Mouse (Mus musculus) adrenal gland, postnatal 36 days (tissue): ENCODE data around the gene Pex7. TPM values are rescaled to one million over a fixed set of nuclear protein-coding genes. Genes with fewer than 3 reads are reported as not detected.
"Not testable (repeated sequence)": the region's sequence is repeated elsewhere in the genome, so short reads cannot be mapped to it uniquely, and the experiment has no call there.

Experiments
- DNase-seq, 2 experiments: peaks; one replicate each; pipeline ENCODE4 v3.0.0; 2021; ENCODE audit warnings: mixed read lengths in 1 of 2
- total RNA-seq, 2 experiments: library from RNA; stranded (reverse); gene quantifications; 2 replicates each; pipeline ENCODE4 v1.2.3; 2021

The Pex7 gene
- total RNA-seq, 2 experiments from 2014 or later = 42.7 to 68.8 TPM

DNA sequence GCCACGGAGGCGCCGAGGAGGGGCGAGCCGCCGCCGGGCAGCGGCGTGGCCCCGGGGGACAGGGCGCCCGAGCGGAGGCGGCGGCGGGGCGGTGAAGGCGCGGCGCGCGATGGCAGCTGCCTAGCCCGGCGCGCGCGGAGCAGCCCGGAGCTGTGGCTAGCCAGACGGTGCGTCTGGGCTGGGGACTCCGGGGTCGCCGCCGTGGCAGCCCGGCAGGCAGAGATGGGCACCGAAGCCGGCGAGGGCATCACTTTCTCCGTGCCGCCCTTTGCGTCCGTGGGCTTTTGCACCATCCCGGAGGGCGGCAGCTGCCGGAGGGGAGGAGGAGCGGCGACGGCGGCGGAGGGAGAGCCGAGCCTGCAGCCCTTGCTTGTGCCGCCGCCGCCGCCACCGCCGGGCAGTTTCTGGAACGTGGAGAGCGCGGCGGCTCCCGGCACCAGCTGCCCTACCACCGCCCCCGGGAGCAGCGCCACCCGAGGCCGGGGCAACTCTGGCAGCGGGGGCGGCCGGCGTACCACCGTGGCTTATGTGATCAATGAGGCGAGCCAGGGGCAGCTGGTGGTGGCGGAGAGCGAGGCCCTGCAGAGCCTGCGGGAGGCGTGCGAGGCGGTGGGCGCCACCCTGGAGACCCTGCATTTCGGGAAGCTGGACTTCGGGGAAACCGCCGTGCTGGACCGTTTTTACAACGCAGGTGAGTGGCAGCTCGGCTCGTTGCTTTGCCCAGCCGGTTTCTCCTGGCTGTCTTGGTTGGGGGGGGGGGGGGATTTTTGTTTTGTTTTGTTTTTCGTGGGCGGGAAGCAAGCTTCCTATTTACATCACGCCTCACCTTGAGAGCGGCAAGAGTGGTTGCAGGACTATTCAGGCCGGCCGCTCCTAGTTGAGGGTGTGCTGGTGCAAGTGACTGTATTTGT, 27.1 kb upstream of the Pex7 start, which contains the start of gene Map3k5:
Map3k5 (plus strand) TSS at position 89 of the 911 bp plus-strand sequence.
- DNase-seq = peak; percentile 66 to 82

DNA sequence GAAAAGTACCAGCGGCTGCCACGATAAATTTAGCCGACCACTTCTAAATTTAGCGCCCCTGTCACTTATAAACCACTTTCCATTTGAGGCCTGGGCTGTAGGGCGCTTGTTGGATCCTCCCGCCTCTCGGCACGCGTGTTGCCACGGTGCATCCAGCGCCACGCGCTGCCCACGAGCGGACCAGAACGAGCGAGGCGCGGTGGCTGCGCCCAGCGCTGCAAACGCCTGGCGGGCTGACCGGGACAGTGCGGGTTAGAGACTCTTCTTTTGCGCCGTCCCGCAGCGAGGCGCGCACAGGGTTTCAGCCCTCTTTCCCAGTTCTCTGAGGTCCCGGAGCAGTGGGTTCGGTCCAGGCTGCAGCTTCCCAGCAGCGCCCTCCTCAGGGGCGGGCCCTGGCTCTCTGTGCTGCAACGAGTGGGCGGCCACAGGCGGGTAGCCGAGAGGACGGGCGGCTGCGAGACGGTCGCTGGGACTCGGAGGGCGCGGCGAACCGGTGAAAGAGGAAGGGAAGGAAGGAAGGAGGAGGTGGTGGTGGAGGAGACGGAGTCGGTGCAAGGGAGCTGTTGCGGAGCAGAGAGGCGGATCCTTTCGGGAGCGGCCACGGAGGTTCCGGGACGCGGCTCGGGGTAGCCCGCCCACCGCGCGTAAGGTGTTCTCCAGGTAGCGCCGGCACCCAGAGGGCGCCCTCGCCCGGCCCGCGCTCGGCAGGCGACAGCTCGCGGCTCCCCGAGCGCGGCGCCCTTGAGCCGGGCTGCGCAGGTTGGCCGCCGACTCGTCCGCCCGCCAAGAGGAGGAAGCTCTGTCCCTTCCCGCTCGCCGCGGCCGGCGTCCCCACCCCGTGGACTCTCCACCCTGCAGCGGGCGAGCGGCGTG, 26.3 kb upstream of the Pex7 start:
- peak; percentile 89 to 93 for DNase-seq

DNA sequence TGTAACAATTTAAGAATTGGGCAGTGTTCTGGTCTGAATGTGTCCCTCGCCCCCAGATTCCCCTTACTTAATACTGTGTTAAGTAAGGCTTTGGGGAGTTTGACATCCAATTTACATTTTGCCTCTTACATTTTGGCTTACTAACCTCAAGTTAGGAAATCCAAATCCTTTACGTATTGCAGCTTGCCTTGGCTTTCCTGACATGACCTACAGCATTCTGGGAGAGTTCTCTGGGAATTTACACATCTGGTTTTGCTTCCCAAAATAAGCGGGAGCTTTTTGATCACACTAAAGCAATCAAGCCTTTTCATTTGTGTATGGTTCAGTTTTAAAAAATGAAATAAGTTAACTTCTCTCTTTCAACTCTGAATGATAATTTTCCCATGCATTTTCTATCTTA, 25.5 kb upstream of the Pex7 start:
- DNase-seq = no peak

DNA sequence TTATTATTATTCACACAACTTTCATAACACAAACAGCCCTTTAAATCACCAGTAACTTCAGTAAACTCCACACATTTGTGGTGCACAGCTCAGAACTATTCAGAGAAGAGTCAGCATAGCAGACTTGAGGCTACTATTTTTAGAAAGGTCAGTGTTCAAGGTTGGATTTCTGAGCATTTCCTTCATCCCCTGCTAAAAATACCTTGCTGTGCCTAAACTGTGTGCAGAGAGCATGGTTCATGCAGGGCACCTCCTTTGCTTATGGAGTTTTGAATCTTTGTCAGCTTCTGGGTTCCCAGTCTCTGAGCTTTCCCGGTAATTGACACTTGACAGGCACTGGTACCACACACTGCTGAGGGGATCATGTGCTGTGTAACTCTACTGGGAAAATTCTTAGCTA, 20.7 kb upstream of the Pex7 start:
- no peak for DNase-seq

DNA sequence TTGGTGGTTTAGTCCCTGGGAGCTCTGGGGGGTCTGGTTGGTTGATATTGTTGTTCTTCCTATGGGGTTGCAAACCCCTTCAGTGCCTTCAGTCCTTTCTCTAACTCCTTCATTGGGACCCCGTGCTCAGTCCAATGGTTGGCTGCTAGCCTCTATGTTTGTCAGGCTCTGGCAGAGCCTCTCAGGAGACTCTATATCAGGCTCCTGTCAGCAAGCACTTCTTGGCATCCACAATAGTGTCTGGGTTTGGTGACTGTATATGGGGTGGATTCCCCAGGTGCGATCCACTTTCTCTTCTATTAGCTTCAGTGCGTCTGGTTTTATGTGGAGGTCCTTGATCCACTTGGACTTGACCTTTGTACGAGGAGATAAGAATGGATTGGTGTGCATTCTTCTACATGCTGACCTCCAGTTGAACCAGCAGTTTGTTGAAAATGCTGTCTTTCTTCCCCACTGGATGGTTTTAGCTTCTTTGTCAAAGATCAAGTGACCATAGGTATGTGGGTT, 19.0 kb upstream of the Pex7 start:
- DNase-seq = not testable (repeated sequence)

DNA sequence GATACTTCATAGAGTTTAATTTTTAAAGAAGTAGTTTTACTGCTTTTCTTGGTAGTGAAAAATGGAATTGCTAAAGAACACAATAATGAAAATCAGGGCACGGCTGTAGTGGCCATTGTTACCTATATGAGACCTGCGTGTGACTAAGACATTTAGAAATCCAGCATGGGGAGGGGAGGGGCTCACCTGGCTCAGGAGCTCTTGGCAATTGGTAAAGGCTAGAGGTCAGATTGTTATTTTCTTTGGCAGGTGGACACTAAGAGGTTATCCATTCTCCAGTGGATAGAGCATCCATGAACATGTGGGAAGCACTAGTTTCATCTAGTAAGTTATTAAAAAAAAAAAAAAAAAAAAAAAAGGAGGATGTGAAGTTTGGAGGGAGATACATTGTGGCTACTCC, 16.8 kb upstream of the Pex7 start:
- no peak for DNase-seq

DNA sequence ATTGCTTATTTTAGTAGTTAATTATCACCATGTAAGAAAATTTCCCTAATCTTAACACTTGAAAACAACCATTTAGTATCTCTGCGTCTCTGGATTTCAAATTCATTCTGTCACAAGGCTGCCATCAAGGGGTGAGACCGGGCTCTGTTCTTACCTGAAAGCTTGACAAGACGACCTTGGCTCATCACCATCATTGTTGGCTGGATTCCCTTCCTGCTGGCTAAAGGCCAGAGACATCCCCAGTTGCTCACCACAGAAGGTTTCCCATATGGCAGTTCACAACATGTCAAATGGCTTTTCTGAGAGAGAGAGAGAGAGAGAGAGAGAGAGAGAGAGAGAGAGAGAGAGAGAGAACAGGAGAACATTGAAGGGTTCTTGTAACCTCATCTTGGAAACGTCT, 14.9 kb upstream of the Pex7 start:
- DNase-seq = no peak

DNA sequence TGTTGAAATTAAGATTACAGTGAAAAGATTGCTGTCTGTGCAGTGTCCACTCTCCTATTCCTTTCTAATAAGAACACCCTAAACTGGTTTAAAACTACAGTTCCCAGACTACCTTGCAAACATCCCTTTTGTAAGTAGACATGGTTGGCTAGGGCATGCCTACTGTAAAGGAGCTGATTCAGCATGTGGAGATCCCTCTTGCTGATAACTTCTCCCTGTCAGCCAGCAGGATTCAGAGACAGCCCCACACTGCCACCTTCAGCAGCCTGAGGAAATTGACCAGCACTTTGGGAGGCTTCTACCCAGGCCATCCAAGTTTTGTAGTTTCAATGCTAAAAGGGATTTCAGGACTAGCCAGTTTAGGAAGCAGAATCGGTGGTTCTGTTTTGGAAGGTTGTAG, 7.8 kb upstream of the Pex7 start:
- peak; percentile 80 to 82 for DNase-seq

DNA sequence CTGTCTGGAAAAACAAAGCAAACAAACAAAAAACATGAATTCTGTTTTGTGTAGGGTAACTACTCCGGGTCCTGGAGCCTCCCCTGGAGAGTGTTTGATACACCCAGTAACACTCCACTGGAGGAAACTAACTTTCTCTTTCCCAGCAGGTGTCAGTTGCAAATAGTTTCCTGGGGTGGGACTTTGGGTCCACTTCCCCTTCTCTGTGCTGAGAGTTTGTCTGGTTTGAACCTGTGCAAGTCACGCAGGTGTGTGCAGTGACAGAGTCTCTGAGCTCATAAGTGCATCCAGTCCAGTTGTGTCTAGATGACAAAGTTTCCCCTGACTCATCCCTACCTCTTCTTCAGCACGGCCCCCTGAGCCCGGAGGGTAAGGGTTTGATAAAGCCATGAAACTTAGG, 6.3 kb upstream of the Pex7 start:
- no peak for DNase-seq

DNA sequence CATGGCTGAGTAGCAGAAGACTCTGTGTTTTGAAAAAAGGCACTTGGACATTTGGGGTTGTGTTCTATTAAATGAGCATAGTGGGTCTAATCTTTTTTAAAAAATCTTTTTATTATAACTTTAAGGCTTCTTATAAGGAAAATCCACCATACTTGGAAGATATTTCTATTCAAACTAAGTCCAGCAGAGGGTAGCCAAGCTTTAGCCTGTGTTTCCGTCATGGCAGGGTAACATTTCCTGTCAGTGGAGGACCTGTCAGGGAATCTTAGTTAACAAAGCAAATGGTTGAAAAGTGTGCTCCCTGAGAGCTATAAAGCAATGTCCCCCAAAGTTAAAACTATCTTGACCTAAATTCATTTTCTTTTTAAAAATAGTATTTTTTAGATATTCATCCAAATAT, 4.1 kb upstream of the Pex7 start:
- DNase-seq = no peak

DNA sequence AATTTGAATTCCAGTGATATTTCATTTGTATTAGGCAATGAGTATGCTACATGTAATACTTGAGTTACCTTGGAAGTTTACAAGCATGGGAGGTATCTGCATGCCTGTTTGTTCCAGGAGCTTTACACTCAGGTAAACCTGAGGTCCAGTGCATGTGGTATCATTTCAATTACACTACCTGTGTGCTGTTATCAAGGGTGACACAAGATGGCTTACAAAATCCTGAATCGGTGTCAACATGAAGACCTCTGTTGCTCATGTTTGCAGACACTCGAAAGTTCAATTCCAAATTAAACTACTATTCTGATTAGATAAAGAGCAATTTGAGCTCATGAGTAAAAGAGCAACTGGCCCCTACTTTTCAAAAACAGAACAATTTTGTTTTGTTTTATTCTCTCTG, 3.0 kb upstream of the Pex7 start:
- DNase-seq = no peak

DNA sequence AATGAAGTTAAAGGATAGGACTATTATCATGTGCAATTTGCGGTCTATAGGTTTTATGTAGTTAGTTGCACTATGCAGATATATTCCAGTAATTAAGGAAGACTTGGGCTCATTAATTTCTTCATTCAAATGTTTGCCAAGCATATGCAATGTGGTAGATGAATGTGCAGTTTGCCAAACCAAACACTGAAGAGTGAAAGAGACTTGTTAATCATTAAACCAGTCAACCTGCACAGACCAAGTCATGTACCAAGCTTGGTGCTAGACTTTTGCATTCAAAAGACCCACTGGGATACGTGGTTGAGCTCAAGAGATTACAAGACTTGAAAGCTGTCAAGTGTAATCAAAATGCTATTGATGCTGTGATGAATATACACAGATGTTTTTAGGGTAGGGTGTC, 587 bp upstream of the Pex7 start:
- DNase-seq = no peak

DNA sequence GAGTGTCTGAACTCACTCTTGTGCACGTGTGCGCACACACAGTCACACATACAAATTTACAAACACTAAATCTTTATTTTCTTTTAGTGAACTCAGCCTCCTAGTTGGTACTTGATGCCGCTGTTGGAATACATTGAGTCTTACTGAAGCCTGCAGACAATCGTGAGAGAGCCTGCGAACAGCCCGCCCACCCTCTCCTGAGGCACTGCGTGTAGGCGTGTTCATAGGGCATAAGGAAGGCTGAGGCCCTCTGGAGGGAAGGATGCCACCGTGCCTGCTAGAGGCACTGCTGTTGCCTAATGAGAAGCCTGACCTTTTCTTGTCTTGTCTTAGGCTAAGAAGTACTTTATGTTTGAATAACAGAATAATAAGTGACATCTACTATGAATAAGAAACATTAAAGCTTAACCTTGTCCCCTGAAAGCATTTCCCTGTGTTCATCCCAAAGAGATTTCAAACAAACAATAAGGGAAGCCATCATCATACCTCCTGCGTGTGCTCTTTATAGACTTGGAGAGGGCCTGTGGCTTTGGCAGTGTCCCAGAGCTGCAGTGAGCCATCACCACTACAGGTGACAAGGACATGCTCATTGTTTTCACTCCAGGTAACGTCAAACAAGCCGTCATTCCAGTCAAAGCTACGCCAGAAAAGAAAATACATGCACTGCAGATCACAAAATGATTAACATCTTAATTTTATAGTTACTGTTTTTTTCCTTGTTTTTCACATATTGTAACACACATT, 3.2 kb downstream of the Pex7 start:
- DNase-seq = no peak

DNA sequence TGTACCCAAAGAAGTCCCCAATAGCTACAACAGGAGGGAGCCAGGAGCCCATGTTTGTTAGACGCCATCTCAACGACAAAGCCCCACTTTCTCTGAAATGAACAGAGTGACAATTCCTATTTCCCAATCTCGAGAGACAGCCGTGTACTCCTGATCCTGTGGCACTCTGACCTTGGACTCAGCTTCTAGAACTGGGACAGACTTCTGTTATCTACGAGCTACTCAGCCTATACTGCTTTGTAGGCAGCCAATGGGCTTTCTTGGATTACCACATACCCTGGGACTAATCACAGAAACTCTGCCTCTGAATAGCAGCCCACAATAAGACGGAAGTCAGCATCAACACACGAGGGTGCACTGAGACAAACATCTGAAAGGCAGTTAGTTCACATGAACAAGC, 5.5 kb downstream of the Pex7 start:
- DNase-seq = peak in 1 of 2 experiments; percentile 13

DNA sequence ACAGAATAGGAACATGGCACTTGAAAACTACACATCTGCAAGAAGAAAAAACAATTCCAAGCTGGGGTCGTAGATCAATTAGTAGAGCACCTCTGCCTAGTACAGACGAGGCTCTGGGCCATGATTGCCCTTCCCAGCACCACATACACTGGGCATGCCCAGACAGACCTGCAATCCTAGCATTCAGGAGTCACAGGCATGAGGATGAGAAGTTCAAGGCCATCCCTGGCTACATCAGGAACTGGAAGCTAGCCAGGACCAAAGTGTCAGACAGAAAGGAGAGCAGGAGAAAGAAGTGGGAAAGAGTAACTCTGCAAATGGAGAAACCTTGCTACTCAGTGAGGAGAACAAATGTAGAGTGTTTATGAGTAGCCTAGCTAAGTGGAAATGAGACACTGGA, 7.3 kb downstream of the Pex7 start:
- peak; percentile 76 to 79 for DNase-seq

DNA sequence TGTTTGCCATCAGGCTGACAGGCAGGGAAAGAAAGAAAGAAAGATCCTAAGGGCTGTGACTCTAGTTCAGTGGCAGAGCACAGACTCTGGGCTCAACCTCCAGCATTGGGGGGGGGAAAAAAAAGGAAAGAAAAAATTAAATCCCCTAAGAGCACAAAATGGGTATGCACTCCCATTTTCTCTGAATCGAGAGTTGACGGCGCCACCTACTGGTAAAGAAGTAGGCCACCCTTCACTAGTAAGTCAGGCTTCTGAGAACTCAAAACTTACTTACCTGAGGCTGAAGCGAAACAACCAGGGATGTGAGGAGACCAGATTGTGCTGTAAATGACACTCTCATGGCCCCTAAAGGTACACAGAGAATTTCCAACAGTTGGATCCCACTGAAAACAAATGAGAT, 13.5 kb downstream of the Pex7 start:
- peak; percentile 45 to 57 for DNase-seq

DNA sequence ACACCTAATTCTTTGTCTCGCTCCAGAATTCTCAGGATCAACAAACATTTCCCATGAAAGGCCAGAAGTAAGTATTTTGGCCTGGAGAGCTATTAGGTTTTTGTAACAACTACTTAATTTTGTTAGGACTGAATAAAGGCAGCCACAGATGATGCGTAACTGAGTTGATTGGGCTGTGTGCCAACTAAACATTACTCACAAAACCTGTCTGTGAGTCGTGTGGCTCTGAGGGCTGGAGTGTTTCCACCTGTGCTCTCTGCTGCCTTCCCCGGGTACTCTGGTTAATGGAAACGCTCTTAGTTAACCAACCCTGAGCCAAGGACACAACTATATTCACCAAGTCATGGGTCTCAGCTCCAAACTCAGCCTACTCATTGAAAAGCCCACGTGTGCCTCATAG, 14.3 kb downstream of the Pex7 start:
- DNase-seq = no peak

DNA sequence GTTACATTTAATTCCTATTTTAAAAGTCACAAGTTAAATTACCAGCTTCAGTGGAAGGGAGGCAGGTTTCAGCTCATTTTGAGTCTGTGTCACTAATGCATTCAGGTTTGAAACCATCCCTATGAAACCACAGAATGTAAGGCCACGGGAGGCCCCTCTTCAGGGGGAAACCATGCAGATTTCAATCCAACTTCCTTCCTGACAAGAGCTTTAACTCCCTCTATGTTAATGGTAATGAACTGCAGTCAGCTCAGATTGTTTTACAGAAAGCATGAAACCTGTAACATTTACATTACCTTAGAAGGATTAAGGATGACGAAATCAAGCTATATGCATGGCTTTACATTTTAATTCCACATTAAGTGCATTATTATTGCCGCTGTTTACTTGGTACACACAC, 15.8 kb downstream of the Pex7 start:
- DNase-seq = no peak

DNA sequence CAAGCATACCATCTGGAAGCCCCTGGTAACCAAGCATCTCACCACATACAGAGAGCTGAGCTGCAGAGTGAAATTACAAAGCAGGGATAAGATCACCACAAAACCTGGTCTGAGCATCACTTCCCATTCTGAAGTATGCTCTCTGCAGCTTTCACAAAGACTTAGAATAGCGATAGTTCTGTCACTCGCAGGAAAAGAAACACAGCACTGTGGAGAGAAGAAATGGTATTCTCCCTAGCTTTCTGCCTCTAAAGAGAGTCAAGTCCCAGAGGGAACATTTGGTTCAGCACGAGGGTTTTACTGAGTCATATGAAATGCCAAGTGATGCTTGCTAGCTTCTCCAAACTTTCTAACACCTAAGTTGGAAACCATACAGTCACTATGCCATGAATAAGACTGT, 17.6 kb downstream of the Pex7 start:
- no peak for DNase-seq

DNA sequence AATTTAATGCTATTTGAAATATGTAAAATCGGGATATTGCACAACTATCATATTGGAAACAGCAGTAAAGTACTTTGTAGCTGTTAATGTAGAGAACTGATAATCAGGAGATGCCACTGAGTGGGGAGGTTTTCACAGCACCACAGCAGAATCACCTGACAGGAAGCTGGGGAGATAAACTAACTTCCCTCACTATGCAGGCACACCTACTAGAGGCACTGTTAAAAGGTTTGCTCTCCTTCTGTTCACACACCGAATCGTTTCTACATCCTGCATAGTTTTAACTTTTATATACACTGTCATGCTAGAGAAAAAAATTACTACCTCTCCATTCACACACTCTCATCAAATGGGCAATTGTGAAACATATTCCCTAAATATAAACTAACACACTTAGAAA, 21.2 kb downstream of the Pex7 start:
- DNase-seq = no peak

DNA sequence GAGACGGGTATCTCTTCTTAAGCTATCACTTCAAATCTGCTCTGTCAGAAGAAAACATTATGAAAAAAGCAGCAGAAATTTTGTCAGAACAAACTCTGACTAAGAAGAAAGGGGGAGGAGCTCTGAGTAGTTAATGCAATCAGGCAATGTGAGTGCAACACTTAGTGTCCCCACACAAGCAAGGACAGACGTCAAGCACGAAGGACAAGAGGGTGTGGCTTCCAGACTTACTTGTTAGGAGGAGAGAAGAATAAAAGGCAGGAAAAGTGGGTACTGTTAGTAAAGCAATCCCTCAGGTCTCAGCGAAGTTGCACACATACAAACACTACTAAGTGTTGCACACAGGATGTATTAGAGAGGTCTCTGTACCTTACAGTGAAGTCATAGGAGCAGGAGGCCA, 23.1 kb downstream of the Pex7 start:
- DNase-seq = peak; percentile 52 to 62

DNA sequence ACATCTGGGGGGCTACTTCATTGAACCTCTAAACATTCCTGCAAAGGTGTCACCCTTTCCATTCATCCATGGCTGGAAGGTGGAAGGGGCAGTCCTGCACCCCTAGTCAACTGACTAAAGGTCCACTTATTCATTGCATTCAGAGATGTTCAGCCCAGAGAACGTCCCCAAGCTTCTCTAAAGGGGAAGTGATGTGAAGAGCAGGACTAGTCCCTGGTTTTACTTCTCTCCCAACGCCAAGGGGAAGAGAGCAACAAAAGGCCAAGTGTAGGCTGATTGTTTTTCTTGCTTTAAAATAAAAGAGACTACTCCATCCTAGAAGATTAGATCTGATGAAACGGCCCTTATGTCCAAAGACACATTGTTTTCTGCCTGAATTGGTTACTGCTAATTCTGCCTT, 27.1 kb downstream of the Pex7 start:
- DNase-seq = no peak
